Mouse (Mus musculus): ENCODE results near the gene Itpr2.
A peak's percentile ranks its signal among the peaks of the same experiment; 100 is the strongest.

Gene Itpr2

DNA sequence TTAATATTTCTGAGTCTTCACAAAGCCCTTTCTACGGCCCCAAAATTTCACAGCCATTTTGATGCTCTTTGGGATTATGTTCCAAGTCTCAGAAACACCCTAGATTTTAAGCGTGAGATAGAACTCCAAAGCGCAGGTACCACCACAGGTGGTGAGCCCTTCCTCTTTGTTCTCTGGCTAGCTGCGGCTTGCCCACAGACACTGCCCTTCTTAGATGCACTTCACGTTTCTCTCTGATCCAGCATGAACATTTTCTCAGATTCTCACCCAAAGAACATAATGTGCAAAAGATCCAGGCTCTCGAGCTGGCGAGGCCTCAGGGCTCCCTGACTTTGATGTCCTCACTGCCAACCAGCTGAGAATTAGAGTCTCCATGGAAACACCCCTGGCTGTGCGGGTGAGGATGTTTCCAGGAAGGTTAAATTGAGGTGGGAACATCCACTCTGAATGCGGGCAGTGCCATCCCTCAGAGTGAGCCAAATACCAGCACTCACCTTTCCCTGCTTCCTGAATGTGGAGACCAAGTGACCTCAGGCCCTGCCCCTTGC lies 149.7 kb downstream of the Itpr2 start:
- DNase-seq (ENCODE audit: extremely low spot score): no peak

DNA sequence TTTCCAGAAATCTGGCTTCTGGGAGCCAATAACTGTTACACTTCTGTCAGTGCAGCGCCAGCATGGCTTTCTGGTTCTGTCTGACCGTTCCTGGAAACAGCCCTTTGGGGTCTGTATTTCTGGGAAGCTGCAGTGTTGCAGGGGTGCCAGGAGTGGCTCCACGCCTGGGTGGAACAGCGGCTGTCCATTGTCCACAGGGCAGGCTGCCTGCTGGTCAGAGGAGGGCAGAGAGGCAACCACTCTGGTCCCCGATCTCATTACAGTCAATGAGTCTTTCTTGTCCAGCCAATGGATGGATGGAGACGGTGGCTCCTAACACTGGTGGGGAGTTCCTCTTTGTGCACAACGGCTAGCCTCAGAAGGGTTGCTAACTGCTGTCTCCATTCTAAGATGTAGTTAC lies 150.2 kb downstream of the Itpr2 start:
- no peak for DNase-seq (ENCODE audit: extremely low spot score)

DNA sequence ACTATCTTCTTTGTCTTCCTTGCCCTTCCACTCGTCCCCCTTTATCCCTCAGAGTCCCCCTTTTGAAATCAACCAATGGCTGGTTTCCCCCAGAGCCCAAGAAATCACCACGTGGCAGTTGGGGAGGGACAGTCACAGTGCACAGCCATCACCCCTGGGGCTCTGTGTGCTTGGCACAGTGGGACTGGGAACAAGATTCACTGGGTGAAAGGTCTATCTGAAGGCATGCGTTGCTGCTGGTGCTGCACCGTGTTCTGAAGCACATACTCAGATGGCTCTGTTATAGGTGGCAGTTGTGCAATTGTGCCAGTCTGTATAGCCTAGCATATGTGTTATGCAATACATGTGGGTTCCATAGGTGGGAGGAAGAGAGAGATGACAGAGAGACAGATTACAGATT lies 154.5 kb downstream of the Itpr2 start:
- no peak for DNase-seq (ENCODE audit: extremely low spot score)

DNA sequence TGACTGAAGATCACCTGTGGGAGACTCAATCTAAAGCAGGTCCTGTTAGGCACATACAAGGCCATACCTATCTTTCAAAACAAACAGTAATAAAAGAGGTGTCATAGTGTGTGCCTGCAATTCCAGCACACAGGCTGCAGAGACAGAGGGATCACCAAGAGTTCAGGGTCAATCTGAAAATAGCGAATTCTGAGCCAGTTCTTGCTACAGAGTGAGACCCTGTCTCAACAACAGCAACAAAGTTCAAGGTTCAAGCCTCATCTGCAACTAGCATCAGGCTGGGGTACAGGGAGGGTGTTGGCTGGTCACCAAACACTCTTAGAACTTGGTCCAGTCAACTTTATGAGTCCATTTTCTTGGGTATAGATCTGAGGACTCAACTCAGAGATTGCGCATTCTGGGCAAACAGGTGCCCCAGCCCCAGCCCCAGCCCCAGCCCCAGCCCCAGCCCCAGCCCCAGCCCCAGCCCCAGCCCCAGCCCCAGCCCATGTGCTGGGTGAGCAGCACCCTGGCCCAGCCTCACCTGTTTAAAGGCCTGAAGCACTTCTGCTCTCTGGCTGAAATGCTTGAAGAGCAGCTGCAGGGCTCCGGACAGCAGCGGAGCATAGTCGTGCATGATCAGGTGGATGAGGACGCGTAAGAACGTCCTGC lies 155.4 kb downstream of the Itpr2 start:
- DNase-seq (ENCODE audit: extremely low spot score): no peak

DNA sequence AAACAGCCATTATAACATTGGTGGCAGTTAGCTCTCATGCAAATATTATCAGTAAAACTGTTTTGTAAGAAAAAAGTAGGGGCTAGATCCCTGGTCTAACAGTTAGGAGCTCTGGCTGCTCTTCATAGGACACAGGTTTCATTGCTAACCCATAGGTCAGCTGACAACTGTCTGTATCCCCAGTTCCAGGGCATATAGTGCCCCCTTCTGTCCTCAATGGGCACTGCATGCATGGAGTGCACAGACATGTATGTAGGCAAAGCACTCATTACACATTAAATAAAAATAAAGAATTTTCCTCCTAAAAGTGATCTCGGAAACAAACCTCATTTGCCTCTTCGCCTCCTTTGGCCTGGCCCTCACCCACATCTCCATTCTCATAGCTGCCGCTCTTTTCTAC lies 157.3 kb downstream of the Itpr2 start:
- peak; percentile 42 for DNase-seq (ENCODE audit: extremely low spot score)

DNA sequence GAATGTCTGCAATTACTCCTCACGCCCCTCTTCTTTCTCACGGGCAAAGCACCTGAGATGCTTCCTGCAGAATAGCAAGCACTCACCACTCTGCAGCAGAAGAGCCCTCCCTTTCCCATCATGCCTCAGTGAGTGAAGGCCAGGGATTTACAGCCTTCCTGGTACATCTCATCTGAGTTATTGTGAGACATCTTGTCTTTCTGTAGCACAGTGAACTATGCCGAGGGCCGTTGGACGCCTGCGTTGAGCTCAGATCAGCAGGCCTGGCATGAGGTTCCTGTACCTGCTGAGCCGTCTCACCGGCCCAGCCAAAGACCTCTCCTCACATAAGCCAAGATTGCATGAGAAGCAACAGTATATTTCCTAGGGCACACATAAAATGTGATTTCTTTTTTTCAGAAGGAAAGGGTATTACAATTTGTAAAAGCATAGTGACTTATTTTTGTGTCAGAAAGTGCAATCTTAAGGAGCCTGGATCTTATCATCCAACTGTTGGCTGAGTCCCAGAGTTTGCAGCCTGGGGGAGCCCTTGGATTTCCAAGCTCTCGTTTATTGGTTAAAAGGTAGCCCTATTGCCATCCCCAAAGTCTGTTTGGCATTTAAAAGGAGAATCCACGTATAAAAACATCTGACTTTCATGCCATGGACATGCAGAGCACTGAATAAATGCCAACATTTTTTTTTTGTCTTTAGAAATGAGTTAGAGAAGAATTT lies 158.2 kb downstream of the Itpr2 start:
- no peak for DNase-seq (ENCODE audit: extremely low spot score)

DNA sequence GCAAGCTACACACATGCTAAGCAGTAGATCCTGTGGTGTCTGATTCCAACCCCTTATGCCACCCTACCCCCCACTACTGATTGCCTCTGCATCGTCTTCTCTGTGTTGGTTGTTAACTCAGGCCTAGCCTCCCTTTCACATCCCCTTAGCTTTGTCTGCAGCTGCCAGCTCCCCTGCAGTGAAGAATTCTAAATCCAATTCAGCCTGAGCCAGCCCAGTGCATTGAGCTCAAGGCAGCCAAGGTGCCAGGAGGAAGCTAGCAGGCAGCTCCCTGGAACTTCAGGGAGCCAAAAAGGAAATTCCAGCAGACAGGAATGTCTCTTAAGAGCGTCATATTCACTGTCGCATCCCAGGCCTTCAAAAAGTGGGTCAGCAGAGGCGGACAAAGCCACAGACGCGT lies 159.0 kb downstream of the Itpr2 start:
- DNase-seq (ENCODE audit: extremely low spot score): peak; percentile 24

DNA sequence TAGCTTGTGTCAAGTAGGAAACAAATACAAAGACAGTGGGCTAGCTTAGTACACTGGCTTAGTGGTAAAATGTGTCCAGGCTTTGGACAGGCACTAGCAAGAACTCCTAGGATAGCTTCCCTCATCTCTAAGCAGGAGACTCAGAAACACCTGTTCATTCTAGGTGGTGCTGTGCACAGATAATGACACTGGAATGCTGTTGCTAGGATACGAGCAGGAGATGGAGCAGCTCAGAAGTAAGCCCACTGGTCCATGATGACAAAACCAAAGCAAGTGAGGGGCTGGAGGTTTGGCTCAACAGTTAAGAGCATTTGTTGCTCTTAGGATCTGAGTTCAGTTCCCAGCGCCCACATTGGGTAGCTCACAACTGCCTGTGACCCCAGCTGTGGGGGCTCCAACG lies 160.1 kb downstream of the Itpr2 start:
- no peak for DNase-seq (ENCODE audit: extremely low spot score)

DNA sequence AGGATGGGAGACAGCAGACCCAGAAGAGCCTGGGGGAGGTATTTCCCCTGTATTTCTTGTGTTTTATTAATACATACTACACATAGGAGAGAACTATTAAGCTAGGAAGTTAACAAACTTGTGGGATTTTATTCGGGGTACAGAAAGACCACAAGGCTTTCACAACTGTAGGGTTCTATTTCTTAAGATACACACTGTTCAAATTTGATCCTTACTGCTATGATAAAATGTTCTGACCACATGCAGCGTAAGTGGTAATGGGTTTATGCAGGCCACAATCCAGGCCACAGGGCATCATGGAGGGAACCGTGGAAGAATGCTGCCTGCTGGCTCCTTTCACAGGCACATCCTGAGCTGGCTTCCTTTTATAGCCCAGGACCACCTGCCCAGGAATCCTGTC lies 160.6 kb downstream of the Itpr2 start:
- DNase-seq (ENCODE audit: extremely low spot score): no peak

DNA sequence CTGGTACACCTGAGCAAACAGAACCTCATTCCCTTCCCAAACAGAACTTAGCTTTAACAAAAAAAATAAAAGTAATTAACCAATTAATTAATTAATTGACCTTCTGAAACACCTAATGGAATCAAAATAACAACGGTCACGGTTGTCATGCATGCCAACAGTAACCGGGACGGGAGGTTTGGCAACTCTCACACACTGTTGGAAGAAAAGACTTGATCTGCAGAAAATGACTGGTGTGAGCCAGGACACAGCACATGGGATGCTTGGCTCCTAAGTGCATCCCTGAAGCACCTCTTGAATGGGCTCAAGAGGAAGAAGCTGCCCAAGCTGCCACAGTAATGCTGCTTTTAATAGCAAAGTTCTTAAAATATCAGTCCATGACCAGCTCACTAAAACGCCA lies 161.1 kb downstream of the Itpr2 start:
- DNase-seq (ENCODE audit: extremely low spot score): no peak

DNA sequence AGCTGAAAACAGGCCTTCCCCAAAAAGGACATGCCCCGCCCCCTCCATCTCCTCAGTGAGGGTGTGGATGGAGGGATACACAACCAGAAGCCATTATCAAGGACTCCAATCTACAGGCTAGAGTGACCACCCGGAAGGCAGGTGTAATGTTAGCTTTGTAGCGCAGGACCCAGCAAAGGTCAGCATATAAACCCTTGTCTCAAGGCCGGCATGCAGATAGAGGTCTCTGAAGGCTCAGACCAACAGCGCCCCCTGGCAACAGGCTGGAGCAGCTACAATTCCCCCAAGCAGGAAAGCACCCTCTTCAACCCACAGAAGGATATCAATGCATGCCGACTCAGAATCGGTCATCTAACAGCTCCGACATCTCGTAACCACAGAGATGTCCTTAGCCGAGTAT lies 162.2 kb downstream of the Itpr2 start:
- DNase-seq (ENCODE audit: extremely low spot score): peak; percentile 60

DNA sequence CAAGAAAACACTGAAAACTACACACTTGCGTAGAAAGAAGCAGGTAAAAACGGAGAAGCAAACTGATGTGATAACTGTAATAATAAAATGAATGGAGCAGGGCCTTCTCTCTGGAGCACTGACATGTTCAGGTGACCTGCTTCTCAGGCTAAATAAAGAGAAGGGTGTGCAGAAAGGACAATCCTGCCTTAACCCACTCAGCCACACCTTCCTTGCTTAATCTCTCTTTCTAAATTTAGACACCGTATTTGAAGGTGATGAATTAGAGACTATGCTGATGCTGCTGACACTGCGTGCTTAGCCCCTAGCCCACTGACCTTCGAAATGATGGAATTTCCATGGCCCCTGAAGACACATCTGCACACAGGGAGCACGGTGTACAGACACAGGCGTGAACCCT lies 164.8 kb downstream of the Itpr2 start:
- no peak for DNase-seq (ENCODE audit: extremely low spot score)

DNA sequence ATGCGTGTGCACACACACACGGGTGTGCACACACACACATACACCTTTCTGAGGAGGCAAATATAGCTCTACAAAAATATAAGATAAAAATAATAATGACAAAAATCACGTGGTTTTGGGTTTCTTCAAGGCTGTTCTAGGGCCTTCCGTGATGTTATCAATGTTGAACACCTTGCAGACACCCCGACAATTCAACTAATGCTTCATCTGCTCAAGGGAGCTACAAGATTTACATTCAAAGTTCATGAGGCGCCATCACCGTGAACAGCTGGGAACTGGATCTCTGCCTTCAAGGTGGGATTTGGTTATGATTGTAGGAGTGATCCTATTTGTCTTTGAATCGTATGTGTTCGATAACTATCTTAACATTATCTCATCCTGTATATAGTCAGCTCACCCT lies 166.8 kb downstream of the Itpr2 start:
- DNase-seq (ENCODE audit: extremely low spot score): no peak

DNA sequence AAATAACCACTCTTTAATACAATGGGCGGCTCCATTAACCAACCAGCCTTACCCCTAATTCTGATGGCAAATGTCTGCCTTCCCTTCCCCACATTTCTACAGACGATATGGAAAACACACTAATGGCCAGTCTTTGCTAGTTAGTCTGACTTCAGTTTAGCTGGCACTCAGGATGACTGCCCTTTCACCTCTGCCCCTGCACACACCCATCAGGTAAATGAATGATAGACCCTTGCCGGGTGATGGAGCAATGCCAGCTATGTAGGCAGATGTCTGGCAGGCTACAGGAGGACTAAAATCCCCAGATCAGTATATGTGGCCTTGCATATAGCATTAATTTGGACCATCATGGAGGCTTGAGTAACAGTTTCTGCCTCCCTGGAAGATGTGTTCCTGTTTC lies 168.5 kb downstream of the Itpr2 start:
- DNase-seq (ENCODE audit: extremely low spot score): no peak

DNA sequence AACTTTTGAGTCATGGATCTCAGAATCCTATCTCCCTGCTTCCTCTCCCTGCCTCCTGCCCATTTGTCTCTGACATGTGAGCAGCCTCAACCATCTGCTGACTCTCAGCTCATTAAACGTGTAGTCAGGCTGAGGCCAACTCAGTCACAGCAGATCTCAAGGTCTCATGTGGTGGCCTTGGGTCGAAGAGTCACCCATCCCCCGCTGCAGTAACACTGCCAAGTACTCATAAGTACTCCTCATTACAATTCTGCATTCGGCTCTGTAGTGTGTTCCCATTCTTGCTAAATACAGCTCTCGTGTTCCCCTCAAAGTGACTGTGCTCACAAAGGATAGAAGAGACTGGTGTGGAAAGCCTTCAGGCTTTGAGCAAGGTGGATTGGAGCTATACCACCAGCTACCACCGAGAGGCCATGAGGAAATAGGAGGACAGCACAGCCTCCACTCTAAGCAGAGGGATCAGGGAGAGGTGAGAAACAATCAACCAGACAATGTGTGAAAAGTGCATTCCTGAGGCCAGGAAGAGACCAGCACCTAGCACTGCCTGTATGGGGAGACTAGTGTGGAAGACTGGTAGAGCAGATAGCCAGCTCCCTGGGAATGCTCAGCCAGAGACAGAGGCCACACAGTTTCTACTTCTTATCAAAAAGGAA lies 170.9 kb downstream of the Itpr2 start:
- no peak for DNase-seq (ENCODE audit: extremely low spot score)

DNA sequence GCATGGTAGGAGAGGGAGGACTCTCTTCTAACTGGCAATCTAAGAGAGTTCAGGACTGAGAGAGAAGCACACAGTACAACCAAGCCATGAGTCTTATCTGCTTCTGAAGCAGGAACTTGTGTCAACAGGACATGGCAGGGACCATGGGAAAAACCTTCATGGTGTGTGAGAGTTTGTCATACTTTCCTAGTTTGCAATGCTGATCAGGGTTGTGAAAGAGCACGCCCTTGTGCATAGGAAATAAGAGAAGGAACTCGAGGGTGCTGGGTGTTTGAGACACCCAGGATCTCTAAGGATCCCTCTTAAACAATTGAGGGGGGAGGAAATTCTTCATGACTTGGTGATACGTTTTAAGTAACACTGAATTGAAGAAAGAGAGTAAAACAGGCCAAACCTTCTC lies 172.9 kb downstream of the Itpr2 start:
- no peak for DNase-seq (ENCODE audit: extremely low spot score)

DNA sequence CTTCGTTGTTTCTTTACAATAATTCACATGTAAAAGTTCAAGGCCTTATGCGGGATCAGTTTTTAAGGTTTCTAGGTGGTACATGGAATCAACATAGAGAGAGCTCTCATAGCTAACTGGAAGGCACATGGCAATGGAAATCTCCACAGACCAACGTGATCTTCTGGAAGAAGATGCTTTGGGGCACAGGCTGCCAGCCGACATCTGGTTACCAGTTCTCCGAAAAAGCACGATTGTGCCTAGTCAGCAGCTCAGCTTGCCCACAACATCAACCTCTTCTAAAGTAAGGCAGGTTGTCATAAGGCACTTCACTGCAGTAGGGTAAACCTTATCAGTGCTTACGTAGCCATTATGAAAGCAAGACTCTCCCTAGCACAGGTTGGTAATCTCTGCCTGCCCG lies 175.4 kb downstream of the Itpr2 start:
- DNase-seq (ENCODE audit: extremely low spot score): no peak

DNA sequence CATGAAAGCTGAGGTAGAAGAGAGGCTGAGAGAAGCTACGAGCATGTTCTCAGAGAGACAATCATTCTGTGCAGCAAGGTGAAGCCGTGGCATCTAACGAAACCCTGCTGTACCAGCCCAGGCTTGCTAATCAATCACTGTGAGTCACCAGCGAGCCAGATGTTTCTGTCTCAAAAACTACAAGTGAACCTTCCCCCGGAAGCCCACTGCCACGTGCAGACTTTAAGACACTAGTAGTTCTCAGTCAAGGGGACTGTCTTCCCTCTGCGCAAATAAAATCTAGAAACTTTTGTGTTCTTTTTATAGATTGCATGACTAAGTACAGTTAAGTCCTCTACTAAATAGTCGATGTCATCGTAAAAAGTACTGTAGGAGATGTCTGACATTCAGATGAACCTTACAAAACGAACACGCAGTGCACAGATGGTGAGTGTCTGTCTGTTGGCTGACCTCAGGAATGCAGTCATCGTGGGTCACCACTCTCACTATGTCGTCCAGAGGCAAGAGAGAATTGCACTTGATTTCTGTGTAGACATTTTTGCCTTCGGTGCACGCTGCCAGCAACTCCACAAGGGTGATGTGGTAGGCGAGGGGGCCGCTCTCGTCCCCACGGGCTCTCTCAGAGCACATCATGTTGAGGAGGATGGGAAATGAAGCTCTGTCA lies 177.3 kb downstream of the Itpr2 start:
- no peak for DNase-seq (ENCODE audit: extremely low spot score)

DNA sequence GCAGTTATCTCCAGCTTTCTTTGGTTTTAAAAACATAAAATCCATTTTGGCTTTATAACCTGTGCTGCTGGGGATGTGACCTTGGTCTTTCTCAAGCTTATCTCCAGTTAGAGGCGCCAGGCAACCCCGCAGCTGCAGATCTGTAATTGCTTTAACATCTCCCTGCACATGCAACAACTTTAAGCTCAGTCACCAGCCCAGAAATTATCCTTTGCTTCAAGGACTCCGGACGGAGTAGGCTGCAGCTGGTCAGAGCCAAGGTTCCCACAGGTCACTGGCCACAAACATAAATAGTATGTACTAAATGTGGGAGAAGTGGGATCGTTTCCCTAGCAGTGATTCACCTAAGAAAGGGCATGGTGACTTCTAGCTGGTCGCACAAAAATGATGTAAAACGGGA lies 179.5 kb downstream of the Itpr2 start:
- DNase-seq (ENCODE audit: extremely low spot score): no peak

DNA sequence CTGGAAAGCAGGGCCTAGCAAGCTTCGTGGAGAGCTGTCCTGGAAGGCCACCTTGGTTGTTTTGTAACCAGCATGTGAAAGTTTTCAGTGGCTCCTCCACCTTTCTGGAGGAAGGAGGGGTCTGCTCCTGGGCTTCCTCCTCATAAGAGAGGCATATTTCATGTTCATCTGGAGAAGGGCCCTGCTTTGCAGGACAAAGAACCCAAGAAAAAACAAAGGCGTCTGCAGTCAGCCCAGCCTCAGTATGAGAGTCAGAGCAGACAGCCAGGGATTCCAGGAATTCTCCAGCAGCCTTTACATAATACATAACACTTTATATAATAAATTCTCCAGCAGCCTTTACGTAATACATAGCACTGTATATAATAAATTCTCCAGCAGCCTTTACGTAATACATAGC lies 180.1 kb downstream of the Itpr2 start:
- no peak for DNase-seq (ENCODE audit: extremely low spot score)

DNA sequence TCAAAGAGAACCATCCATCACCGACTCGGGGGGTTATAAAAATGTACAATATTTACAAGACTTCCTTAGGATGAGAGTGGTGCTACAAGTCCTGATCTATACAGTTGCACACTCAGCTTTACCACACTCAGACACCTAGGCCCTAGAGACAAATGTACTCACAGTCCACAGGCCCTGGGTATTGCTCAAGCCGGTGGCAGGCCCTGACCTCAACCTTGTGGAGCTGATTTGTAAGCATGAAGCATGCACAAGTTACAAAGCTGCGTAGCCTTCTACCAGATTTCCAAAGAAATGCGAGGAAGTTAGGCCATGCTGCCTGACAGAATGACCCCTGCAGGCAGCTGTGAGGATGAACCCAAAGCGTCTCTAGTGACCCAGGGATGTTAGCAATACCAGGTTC lies 185.6 kb downstream of the Itpr2 start:
- DNase-seq (ENCODE audit: extremely low spot score): no peak

DNA sequence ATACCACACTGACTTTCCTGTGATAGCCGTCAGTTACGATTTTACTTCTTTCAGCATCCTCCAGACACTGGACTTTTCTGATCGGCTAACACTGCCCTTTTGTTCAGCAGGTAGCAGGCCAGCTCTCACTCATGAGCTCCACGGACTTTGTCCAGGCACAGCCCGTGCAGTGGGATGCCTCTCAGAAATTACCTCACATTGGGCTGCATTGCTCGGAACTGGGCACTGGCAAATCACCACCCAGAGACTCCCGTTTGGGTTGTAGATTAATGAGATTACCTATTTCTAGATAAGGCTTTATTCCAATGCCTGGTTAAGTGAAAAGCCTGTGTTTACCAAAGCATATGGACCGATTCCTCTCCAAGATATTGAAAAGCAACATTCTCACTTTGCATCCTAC lies 186.9 kb downstream of the Itpr2 start:
- DNase-seq (ENCODE audit: extremely low spot score): no peak

DNA sequence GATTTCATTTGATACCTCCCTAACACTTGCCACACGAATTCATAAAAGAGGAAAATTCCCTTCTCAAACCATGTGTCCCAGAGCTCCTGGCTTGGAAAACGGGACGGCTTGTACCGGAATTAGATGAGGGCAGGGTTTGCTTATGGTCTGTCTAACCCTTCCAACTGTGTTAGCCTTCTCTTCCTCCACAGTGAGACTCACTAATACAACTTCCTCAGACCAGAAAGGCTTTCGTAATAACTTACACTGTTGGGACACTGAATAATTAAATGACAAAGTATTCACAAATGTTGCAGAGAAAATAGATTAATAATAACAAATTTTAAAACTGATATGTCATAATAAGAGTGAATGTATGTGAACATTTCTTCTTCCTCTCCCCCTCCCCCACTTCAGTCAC lies 187.7 kb downstream of the Itpr2 start:
- no peak for DNase-seq (ENCODE audit: extremely low spot score)

Data from embryo, embryonic 9.5 days (tissue).